Mouse (Mus musculus) right cerebral cortex, postnatal 36 days (tissue): ENCODE data around the gene Rep15.

ENCODE experiments used
- DNase-seq, 2 experiments: peaks; one replicate each; pipeline ENCODE4 v3.0.0; 2022; ENCODE audit warnings: low spot score in 2 of 2, mixed read lengths in 1 of 2

Rep15 gene

DNA sequence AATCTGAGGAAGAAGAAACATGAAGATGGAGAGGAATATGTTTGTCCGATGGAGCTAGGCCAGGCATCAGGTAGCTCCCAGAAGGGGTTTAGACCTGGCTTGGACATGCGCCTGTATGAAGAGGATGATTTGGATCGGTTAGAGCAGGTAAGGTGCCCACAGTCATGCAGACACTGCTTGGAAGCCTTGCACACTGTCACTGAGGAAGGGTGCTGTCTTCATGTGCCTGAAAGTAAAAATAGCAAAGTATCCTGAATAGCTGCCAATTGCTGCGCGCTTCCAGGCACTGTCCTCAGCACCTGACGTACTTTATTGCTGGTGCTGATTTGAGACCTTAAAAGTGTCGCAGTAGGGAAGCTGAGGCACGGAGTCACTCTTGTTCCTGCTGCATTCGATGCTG is 2.8 kb upstream of the Rep15 start:
- DNase-seq, result no peak

DNA sequence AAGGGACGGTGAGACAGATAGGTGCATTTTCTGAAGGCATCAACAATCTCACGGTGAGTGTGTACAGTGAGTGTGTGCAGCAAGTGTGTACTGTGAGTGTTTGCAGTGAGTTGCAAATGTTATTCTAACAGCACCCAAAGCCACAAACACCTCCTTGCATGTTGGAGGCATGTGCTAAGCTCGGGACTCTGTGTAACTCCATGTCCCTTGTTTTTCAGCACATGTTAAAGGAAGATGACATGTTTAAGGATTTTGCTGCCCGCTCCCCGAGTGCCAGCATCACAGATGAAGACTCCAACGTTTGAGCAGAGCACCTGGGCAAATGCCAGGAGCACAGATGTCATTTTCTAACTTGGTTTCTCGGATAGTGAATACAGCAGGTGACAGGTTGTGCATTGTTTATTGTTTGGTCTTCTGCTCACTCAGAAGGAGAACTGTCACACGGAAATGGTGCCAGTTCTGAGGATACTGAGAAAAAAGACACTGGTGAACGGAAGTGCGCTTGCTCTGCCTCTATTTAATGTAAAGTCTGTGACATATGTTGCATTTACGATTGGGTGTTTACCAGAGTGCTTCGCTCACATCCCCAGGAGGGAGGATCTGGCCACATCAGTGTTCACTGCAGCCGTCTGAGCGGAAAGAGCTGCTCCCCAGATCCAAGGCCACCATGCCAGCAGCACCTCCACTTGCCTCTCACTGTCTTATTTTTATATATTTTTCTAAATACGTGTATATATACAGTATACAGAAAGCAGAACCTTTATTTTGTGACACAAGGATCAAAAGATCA is 2.1 kb upstream of the Rep15 start:
- DNase-seq, result no peak

DNA sequence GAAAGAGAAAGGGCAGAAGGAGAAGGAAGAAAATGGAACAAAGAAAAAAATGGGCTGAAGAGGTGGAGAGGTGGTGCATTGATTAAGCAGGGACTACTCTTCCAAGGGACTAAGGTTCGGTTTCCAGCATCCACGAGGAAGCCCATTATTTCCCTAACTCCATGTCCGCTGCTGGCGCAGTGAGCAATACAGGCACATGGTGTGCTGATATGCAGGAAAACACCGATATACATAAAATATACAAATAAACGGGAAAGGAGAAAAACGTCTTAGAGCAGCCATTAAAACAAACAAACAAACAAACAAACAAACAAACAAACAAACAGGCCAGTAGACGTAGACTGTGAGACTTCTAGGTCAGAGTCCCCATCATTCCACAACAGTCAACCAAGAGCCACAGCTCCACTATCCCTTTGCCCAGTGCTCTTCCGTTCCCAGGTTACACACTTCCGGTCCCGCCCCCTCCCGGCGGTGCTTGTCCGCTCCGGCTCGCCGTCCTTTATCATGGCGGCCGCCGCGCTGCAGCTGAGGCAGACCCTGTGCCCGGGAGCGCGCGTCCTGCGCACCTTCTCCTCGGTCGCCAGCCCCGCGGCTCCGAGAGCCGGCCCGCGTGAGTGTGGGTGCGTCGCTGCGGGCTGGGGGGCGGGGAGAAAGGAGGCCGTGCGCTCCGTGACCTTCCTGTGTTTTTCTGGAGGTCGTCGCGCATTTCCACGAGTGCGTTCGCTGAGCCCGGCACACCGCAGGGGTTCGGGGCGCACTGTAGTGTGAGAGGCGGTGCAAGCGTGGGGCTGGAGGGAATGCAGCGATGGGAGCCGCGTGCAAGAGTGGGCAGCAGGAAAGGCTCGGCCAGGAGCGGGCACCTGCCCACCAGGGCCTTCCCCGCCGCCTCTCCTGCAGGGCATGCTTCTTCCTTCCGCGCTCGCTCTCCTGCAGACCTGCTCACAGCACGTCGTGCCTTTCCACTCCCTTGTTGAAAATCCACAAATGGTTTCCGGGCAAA is 10.2 kb downstream of the Rep15 start, which contains the start of gene Mrps35:
Gene Mrps35 (plus strand): TSS at position 474 of the 1,000 bp plus-strand sequence.
- peak; percentile 86 to 88 for DNase-seq

DNA sequence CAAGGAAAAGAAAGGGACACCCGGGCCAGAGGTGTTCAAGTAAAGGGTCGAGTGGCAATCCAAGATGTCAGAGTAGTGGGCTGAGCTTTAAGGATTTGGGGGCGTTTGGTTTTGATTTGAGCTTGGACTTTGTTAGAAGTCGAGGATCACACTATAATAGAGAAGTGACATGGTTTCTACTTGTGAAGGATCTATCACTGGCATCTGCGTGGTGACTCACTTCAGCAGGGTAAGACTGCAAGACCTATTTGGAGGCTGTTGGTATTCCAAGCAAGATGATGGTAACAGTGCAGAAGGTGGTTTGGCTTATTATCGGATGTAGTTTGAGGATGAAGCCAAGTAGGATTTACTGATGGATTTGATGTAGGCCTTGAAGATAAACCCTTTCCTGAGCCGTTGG is 11.2 kb downstream of the Rep15 start:
- DNase-seq, result no peak

DNA sequence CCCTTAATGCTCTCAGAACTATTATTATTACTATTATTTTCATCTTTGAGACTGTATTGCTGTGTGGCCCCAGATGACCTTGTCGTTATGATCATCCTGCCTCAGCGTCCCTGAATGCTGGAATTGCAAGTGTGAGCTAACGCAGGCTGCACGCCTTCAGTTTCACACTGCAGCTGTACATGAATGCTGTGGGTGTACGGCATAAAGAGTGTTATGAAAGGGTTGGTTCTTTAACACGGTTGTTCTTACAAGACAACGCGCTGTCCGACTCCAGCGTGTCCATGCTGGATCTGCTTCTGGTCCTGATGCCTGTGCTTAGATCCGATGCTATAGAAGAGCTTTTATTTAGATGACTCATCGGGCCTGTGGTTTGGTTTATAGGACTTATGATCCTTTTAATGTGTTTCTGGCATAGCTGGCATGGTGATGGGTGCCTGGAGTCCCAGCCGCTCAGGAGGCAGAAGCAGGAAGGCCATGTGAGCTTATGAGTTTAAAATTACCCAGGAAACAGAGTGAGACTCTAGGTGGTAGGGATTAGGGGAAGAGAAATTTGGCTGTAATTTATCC is 16.9 kb downstream of the Rep15 start:
- no peak for DNase-seq

DNA sequence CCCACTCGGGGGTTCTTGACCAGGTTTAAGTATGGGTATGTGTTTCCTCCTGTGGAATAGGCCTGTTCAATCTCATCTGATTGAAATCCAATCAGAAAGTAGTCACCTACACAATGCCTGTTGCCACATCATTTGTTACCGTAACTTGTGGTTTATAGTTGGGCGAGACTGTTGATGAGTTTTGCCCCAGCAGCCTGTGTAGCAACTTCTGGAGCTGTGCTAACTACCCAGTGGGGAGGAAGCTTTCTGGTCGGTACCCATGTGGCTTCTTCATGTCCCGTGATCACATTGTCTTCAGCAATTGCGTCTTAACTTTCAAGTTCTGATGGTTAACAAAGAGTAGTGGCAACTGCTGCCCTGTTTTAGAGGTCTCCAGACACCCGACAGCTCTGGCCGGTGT is 19.3 kb downstream of the Rep15 start:
- no peak for DNase-seq

DNA sequence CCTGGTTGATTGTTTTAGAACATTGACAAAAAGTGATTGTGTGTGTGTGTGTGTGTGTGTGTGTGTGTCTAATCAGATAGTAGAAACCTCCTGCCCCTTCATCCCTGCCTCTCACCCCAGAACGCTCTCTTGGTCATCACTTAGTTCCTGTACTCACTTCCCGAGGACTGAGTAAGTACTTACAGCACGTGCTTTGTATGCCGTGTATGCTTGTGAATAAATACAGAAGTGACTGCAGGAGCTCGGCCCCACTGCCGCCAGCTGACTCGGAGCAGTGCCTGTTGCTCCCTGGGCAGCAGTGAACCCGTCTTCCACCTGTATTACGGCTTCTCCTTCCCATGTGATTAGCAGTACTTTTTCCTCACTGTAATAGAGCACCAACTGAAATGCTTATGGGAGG is 20.1 kb downstream of the Rep15 start:
- DNase-seq, result no peak

DNA sequence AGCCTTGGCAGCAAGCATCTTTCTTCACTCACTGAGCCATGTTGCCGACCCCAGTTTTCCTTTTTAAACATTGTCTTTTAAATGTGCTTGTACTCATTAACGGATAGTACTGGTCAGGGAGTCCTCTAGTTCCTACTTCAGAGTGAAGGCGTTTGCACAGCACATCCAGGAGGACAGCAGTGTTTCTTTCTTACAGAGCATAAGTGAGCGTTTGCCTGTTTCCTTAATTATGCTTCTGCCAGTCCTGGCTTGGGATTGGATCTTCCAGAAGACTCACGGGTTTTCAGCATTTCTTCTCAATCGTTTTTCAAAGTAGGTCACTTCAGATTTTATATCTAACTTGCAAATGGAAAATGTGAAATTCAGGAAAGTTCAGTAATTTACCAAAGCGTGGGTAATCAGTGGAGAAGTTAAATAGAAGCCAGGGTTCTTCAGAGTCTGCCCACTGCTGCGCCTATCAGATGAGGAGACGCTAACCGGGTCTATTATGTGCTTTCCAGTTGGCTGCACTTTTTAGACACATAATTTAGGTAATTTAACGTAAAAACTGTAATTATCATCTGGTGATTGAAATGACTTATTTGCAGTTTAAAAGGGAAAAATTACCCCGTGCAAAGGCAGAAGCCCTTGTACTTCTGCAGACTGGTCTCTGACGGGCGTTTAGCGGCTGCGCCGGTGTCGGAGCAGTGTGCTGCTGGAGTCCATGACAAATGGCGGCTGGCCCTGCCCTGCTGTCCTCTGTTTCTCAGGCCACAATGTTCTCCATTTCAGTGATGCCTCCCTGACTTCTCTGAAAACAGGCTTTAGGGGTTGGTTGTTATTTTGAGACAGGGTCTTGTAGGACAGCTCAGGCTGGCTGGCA is 21.6 kb downstream of the Rep15 start:
- DNase-seq, result no peak

DNA sequence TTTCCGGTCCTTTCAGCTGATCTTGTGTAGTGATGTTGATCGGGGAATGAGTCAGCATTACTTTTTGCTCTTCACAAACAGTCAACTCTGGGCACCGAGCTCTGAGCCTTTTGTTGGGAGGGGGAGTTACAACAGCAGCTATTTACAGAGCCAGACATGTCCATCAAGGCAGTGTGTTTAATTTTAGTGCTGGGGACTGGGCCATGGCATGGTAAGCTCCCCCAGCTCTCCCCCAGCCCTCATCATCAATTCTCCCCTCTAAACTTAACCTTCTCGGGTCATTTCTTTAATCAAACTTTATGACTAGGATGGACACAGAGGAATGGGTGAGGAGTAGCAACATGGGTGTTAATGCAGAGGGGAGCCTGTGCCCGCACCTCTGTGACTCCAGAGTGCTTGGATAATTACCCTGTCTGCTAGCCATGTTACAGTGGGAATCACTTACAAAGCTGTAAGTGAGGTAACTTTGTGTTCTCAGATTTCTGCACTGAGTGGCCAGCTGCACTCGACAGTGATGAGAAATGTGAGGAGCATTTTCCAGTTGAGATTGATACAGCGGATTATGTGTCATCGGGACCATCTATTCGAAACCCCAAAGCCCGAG is 23.1 kb downstream of the Rep15 start:
- DNase-seq, result no peak

DNA sequence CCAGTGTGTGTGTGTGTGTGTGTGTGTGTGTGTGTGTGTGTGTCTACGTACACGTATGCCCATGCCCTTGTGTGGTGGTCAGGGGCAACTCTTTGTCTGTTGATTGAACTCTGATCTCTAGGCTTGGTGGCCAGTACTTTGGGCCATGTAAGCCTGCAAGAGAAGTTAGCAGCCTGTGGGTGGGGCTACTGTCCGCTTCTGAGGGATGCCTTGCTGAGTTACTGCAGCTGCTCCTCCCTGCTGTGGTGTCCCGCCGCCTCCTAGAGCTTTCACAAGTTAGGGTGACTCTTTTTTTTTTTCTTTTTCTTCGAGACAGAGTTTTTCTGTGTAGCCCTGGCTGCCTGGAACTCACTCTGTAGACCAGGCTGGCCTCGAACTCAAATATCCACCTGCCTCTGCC is 26.9 kb downstream of the Rep15 start:
- no peak for DNase-seq

DNA sequence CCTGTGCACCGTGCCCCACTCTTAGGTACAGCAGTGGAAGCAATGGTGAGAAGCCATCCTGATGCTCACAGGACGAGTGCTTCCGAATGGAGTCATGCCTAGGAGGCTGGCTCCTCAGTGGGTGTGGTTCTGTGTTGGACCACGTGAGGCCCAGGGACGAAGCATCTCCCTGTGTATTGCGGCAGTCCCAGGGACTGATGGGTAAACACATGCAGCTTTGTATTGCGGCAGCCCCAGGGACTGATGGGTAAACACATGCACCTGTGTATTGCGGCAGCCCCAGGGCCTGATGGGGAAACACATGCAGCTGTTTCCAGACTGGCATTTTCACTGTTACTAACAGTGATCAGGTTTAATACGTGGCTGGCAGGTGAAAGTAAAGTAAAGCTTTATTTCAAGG is 29.2 kb downstream of the Rep15 start:
- DNase-seq, result no peak

DNA sequence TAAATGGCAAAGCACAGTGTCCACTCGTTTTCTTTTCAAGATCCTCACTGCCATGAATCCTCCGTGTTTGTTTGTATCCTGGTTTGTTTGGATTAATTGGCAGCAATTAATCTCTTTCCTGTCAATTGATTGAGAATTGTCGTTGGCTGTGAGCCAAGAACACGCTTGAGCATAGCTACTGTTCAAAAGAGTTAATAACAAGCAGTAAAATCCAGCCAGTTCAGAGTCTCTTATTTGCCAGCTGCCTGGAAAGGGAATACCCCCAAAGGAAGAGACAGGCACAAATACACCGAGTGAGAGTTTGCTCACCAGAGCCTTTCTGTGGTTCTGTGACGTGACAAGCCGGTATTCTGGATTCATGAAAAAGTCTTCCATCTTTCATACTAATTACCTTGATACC is 29.6 kb downstream of the Rep15 start:
- no peak for DNase-seq

DNA sequence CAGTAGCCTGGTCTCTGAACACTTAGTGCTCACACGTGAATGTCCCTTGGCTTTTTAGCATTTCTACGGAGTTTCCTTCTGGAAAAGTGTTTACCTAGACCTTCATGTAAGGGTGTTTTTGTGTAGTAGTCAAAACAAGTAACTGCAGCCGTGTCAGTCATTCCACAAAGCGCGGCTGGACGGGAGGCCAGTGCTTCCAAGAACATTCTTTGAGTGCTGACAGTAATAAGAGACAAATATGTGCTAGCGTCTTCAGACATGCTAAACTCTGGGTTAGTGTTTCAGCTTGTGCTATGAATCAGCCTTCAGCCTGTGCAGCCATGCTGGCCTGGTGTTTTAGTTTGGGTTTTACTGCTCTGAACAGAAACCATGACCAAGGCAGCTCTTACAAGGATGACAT is 30.3 kb downstream of the Rep15 start:
- DNase-seq, result no peak

DNA sequence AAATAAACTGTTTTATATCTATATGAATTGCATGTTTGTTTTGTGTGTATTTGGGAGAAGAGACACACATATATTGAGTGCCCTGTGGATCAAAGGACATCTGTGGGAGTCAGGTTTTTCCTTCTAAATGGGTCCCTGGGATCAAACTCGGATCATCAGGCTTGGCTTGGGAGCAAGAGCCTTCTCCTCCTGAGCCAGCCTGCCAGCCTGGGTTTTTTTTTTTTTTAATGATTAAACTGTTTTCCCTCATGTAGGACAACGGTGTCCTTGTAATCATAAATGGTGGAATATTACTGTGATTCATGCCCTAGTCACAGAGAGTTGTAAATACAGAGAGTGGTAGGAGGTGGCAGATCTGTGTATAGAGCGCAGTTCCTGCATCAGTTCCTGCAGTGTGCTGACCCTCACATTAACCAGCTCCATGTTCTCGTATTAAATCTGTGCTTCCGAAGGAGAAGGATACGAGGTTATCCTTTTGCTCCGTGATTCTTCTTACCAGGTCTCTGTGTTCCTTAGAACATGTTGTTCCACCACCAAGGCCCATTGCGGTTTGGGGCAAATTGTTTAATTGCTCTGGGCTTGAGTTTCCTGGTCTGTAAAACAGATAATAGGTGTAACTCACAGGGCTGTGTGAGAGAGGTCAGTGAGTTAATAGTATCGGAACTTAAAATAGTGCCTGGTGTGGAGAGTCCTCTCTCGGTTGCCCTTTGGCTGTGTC is 32.0 kb downstream of the Rep15 start:
- DNase-seq, result no peak

DNA sequence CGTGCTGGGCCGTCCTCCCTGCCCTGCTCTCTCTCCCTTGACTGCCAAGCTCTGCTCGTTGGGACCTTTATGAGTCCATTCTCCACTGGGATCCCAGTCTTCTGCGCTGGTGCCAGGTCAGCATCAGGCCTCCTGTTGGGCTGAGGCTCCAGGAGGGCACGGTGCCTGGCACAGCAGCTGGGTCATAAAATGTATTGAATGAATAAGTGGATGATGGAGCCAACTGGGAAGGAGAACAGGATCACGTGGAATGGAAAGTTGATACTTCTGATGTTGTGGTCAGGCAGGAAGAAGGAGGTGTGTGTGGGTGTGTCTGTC is 32.5 kb downstream of the Rep15 start:
- DNase-seq, result no peak

DNA sequence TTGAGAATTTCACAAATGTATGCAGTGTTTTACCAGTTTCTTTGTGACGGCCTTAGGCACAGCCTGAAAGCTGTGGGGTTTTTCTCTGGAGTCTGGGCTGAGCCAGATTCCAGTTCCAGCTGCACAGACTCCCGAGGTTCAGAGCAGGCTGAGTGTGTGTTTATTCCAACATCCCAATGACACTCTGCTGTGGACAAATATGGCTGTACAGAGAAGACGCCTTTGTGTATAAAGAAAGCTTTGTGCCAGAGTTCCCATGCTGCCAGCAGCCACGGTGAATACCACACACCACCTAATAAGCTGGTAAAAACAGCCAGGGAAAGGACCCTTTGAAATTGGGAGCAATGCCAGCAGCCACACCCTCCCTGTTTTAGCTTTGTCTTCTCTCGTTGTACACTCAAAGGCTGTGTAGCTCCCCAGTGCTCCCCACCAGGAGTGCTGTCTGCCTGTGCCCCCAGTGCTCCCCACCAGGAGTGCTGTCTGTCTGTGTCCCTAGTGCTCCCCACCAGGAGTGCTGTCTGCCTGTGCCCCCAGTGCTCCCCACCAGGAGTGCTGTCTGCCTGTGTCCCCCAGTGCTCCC is 43.5 kb downstream of the Rep15 start:
- no peak for DNase-seq

DNA sequence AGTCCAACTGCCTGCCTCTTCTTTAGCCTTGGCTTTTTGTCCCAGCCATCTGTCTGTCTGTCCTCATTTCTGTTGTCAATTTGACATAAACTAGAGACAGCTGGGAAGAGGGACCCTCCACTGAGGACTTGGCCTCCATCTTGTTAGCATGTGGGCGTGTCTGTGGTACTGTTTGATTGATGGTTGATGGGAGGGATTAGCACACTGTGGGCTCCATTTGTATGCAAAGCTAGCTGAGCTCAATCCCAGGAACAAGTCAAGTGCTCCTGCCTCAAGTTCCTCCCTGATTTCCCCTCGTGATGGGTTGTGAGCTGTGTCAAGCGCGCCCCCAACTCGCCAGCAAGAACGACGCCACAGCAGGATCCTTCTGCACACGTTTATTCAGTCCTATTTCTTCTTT is 44.5 kb downstream of the Rep15 start:
- DNase-seq, result no peak

DNA sequence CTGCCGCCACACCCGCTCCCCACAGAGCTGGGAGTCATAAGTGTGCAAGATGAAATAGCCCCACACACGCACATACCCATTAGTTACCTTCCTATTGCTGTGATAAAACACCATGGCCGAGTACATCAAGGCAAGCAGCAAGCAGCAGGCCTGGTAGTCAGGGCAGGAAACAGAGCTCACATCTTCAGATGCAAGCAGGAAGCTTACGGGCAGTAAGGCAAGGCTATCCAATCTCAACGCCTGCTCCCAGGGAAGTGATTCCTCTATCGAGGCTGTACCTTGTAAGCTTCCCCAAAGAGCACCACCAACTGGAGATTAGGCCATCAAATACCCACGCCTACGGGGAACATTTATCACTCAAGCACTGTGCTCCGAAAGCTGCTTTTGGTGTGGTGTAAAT is 47.5 kb downstream of the Rep15 start:
- DNase-seq, result no peak
